Mouse (Mus musculus) cerebellum, postnatal 4 days (tissue): ENCODE measurements at regions not wholly inside any gene's neighbourhood (a gene's known extent, or its start where the extent isn't known, plus 50 kb on each side); places are given as distances from the start of the nearest gene placed in this dataset.

ENCODE experiments used
- DNase-seq, 2 experiments: peaks; one replicate each; pipeline ENCODE4 v3.0.0; 2022; ENCODE audit warnings: low spot score in 2 of 2, mixed read lengths in 1 of 2

GRCm38 (mm10) chr2:92860502-92861197, 54.2 kb upstream of the Syt13 start:
- no peak for DNase-seq
